Mouse (Mus musculus): ENCODE data around the gene Ubxn4. TPM values are rescaled to one million over a fixed set of nuclear protein-coding genes. Genes with fewer than 3 reads are reported as not detected.
"Not testable (repeated sequence)": the region's sequence is repeated elsewhere in the genome, so short reads cannot be mapped to it uniquely, and the experiment has no call there.

The Ubxn4 gene
- total and polyA plus RNA-seq, 3 experiments: 22.0 to 134 (median 70.1) TPM

DNA sequence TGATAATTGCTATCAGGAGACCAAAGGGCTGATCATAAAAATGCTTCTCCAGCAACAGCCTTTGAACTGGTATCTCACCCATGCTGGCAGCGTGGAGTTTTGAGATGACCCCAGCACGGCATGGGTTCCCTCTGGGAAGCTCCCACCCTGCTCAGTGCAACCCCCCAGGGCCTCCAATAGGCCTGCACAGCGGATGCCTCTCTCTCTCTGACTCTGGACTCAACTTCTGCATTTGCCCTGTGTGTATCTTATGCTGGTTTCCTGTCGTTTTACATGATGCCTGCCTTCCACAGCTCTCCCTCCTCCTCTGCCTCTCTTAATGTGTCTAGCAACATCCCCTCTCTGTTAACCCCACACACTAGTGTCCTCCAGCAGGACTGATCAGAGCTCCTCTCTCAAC is 70.9 kb downstream of the Ubxn4 start:
- DNase-seq: no peak

DNA sequence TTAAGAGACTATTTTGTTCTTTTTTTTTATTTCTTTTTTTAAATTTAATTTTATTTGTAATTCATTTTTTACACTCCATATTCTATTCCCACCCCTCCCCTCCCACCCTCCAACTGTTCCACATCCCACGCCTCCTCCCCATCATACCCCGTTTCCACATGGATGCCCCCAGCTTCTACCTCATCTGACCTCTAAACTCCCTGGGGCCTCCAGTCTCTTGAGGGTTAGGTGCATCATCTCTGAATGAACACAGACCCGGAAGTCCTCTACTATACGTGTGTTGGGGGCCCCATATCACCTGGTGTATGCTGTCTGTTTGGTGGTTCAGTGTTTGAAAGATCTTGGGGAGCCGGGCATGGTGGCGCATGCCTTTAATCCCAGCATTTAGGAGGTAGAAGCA is 75.5 kb downstream of the Ubxn4 start:
- DNase-seq: not testable (repeated sequence)

DNA sequence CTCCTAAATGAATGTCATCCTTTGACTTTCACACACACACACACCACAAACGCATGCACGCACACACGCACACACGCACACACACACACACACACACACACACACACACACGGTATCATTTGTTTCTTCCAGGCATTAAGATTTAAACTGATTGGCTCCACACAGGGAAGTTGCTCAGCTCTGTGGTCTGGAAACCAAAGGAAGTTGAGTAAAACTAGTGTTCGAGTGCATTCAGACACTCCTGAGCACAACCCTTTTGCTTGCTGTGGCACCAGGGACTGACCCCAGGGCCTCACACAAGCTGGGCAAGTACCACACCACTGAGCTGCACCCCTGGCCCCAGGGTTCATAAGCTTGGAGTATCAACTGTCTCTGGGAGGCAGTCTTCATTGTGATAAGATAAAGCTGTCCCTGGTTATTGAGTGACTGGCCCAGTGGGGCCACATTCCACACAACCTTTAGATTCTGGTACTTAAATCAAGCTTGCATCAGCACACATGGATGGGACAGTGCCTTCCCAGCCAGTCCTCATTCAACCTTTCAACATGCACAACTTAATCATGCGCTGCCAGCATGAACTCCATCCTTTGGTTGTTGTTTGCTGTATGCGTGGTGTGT is 79.4 kb downstream of the Ubxn4 start:
- DNase-seq: no peak

DNA sequence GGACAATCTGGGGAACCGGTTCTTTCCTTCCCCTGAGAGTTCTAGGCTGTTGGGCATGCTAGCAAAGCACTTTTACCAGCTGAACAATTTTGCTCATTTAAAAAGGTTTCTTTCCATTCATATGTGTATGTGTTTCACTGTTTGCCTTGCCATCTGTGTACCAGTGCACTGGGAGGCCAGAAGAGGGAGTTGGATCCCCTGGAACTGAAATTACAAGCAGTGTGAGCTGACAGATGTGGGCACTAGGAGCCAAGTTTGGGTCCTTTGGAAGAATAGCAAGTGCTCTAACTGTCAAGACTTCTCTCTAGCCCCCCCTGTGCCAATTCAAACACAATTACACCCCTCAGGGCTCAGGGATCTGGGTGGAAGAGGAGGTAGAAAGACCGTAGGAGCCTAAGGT is 81.0 kb downstream of the Ubxn4 start:
- no peak for DNase-seq

DNA sequence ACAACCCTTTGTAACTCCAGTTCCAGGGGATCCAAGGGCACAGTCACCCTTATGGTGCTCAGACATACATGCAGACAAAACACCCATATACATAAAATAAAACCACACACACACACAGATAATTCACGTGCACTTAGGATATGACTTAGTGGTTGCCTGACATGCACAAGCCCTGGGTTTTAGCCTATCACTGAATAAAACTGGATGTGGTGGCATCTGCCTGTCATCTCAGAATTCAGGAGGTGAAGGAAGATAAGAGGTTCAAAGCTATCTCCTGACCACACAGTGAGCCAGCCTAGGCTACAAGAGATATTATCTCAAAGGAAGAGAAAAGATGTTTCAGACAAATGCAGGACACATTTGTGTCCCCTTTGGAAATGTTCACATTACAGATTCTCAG is 83.4 kb downstream of the Ubxn4 start:
- no peak for DNase-seq

DNA sequence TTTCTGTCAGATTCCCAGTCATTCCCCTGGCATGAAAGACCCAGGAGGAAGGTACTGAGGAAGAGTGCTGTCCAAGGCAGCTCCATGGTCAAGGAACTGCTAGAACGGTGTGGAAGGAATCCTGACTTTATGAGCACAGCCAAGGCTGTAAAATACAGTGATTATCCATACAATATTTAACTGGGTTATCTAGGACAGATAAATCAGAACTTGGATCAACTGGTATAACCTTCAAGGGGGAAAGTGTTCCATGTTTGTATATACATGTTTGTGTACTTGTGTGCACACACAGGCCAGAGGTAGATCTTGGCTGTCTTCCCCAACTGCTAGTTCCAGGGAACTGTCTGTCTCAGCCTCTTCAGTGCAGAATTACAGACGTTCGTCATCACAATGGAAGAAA is 84.5 kb downstream of the Ubxn4 start, which contains the start of gene Lct:
Gene Lct, minus strand, starts transcription at position 101 of the 400 bp plus-strand sequence.
- DNase-seq: no peak

Small RNA genes within 50 kb of the gene (microRNA-seq; reads per million reads assigned to microRNA genes)
- gene Mir128-1: 34.0 to 41.3 reads per million in 2 experiments

Other genes with a start within 250 kb of the Ubxn4 start
- 1 to 10 TPM; 3.1 to 4.0 TPM for gene Zranb3, start 140.9 kb upstream of the Ubxn4 start, total RNA-seq (2021)
- gene Zranb3, start 140.9 kb upstream of the Ubxn4 start, polyA plus RNA-seq (2012; rRNA removed): 0.73 and 0.79 TPM in 2 replicates
- gene R3hdm1, start 140.7 kb upstream of the Ubxn4 start, total RNA-seq (2021): 10 to 100 TPM; 61.0 to 70.2 TPM
- gene R3hdm1, start 140.7 kb upstream of the Ubxn4 start, polyA plus RNA-seq (2012; rRNA removed): 56.1 and 77.6 TPM in 2 replicates
- gene Lct, start 84.4 kb downstream of the Ubxn4 start, total RNA-seq (2021): under 1 TPM; 0.06 to 0.07 TPM
- 0.02 and 0.04 TPM in 2 replicates for gene Lct, start 84.4 kb downstream of the Ubxn4 start, polyA plus RNA-seq (2012; rRNA removed)
- gene Mcm6, start 115.7 kb downstream of the Ubxn4 start, total RNA-seq (2021): 10 to 100 TPM; 15.7 to 17.6 TPM
- 4.0 and 4.3 TPM in 2 replicates for gene Mcm6, start 115.7 kb downstream of the Ubxn4 start, polyA plus RNA-seq (2012; rRNA removed)
- 10 to 100 TPM; 81.7 to 98.0 TPM for gene Dars, start 173.4 kb downstream of the Ubxn4 start, total RNA-seq (2021)
- gene Dars, start 173.4 kb downstream of the Ubxn4 start, polyA plus RNA-seq (2012; rRNA removed): 10.4 and 12.8 TPM in 2 replicates

Measured in adrenal gland, adult 2 months (tissue).